Mouse (Mus musculus): Measurements from ENCODE around the gene Tardbp. TPM values are rescaled to one million over a fixed set of nuclear protein-coding genes. Genes with fewer than 3 reads are reported as not detected.
A peak's percentile ranks its signal among the peaks of the same experiment; 100 is the strongest.

The Tardbp gene
- total RNA-seq, 1 experiment: 259 TPM

- Histone ChIP-seq H3K4me3 (ENCODE audit: insufficient read depth in 1 of 2, low read depth in 1 of 2, low read length in 2 of 2, poor library complexity in 1 of 2, severe bottlenecking in 1 of 2) (peak overlapping the region; percentile 9 to 11; a peak in 3 of 4 replicates), H3K36me3 (ENCODE audit: control insufficient read depth, insufficient read depth, low read length, poor library complexity, severe bottlenecking) (no peaks in the 10 kb centered on the region), H3K4me1 (ENCODE audit: control insufficient read depth in 2 of 2, insufficient read depth in 2 of 2, low read length in 2 of 2, poor library complexity in 1 of 2) (peaks cover 0 to 4% of the 10 kb centered on the region in 2 experiments; a peak in 1 of 4 replicates), H3K9ac (ENCODE audit: insufficient read depth, low read depth, low read length, poor library complexity, severe bottlenecking) (0 out of 2 replicates have a peak overlapping the region, but pooled peaks have one; percentile 6), H3K27ac (ENCODE audit: insufficient read depth, low read depth, low read length, poor library complexity, severe bottlenecking) (peak overlapping the region; percentile 5; the same call in 1 of the 2 replicates), H3K9me3 (ENCODE audit: control insufficient read depth, insufficient read depth, low read depth, low read length) (no peaks in the 10 kb centered on the region)
- TF ChIP-seq HCFC1 (IDR thresholded peaks at IDR 0.05; ENCODE audit: borderline replicate concordance, insufficient read depth, low read length): no peak
- TF ChIP-seq ZNF384 (IDR thresholded peaks at IDR 0.05; ENCODE audit: low read depth, low read length): no peak
- TF ChIP-seq CHD2 (IDR thresholded peaks at IDR 0.05; ENCODE audit: low read depth, low read length): no peak
- no peak for TF ChIP-seq ZC3H11A (IDR thresholded peaks at IDR 0.05; ENCODE audit: borderline replicate concordance, low read depth, low read length)
- in situ Hi-C loops (cut with MboI; ENCODE audit: low sequenced_read_pairs in 2 of 2, unreplicated experiment in 2 of 2): no loop called here
- DNase-seq (ENCODE audit: low read depth, low spot score): no peak
Observed at GRCm38 (mm10) chr4:148638302-148638701, 11.5 kb upstream of the Tardbp start.

GRCm38 (mm10) chr4:148635309-148635708 lies 8.5 kb upstream of the Tardbp start:
- no peak overlapping the region for H3K4me3 ChIP-seq (ENCODE audit: insufficient read depth in 1 of 2, low read depth in 1 of 2, low read length in 2 of 2, poor library complexity in 1 of 2, severe bottlenecking in 1 of 2)
- no peaks in the 10 kb centered on the region for H3K9me3 ChIP-seq (ENCODE audit: control insufficient read depth, insufficient read depth, low read depth, low read length)
- no peak for DNase-seq (ENCODE audit: low read depth, low spot score)
- TF ChIP-seq ZC3H11A (IDR thresholded peaks at IDR 0.05; ENCODE audit: borderline replicate concordance, low read depth, low read length) (no peak), ZNF384 (IDR thresholded peaks at IDR 0.05; ENCODE audit: low read depth, low read length) (no peak), HCFC1 (IDR thresholded peaks at IDR 0.05; ENCODE audit: borderline replicate concordance, insufficient read depth, low read length) (no peak), MAFK (IDR thresholded peaks at IDR 0.05; ENCODE audit: insufficient read depth, low read depth, low read length) (no peak), CHD2 (IDR thresholded peaks at IDR 0.05; ENCODE audit: low read depth, low read length) (no peak)
- peaks cover 0 to 5% of the 10 kb centered on the region in 2 experiments; a peak in 1 of 4 replicates for H3K4me1 ChIP-seq (ENCODE audit: control insufficient read depth in 2 of 2, insufficient read depth in 2 of 2, low read length in 2 of 2, poor library complexity in 1 of 2)
- H3K27ac ChIP-seq (ENCODE audit: insufficient read depth, low read depth, low read length, poor library complexity, severe bottlenecking): no peak overlapping the region
- H3K9ac ChIP-seq (ENCODE audit: insufficient read depth, low read depth, low read length, poor library complexity, severe bottlenecking): no peak overlapping the region
- in situ Hi-C loops (cut with MboI; ENCODE audit: low sequenced_read_pairs in 2 of 2, unreplicated experiment in 2 of 2): no loop called here
- no peaks in the 10 kb centered on the region for H3K36me3 ChIP-seq (ENCODE audit: control insufficient read depth, insufficient read depth, low read length, poor library complexity, severe bottlenecking)

- peak overlapping the region; percentile 88; the same call in 1 of the 2 replicates for H3K27ac ChIP-seq (ENCODE audit: insufficient read depth, low read depth, low read length, poor library complexity, severe bottlenecking)
- no peak for DNase-seq (ENCODE audit: low read depth, low spot score)
- peaks cover 0 to 5% of the 10 kb centered on the region in 2 experiments; a peak in 1 of 4 replicates for H3K4me1 ChIP-seq (ENCODE audit: control insufficient read depth in 2 of 2, insufficient read depth in 2 of 2, low read length in 2 of 2, poor library complexity in 1 of 2)
- no peaks in the 10 kb centered on the region for H3K9me3 ChIP-seq (ENCODE audit: control insufficient read depth, insufficient read depth, low read depth, low read length)
- H3K9ac ChIP-seq (ENCODE audit: insufficient read depth, low read depth, low read length, poor library complexity, severe bottlenecking): no peak overlapping the region
- no peak overlapping the region for H3K4me3 ChIP-seq (ENCODE audit: insufficient read depth in 1 of 2, low read depth in 1 of 2, low read length in 2 of 2, poor library complexity in 1 of 2, severe bottlenecking in 1 of 2)
- in situ Hi-C loops (cut with MboI; ENCODE audit: low sequenced_read_pairs in 2 of 2, unreplicated experiment in 2 of 2): no loop called here
- no peak for TF ChIP-seq HCFC1 (IDR thresholded peaks at IDR 0.05; ENCODE audit: borderline replicate concordance, insufficient read depth, low read length)
- no peak for TF ChIP-seq ZNF384 (IDR thresholded peaks at IDR 0.05; ENCODE audit: low read depth, low read length)
- TF ChIP-seq CHD2 (IDR thresholded peaks at IDR 0.05; ENCODE audit: low read depth, low read length): no peak
- TF ChIP-seq MAFK (IDR thresholded peaks at IDR 0.05; ENCODE audit: insufficient read depth, low read depth, low read length): no peak
- no peak for TF ChIP-seq ZC3H11A (IDR thresholded peaks at IDR 0.05; ENCODE audit: borderline replicate concordance, low read depth, low read length)
- no peaks in the 10 kb centered on the region for H3K36me3 ChIP-seq (ENCODE audit: control insufficient read depth, insufficient read depth, low read length, poor library complexity, severe bottlenecking)
Observed at GRCm38 (mm10) chr4:148633395-148634061, 6.7 kb upstream of the Tardbp start.

GRCm38 (mm10) chr4:148632013-148632692 lies 5.3 kb upstream of the Tardbp start:
- Histone ChIP-seq H3K4me3 (ENCODE audit: insufficient read depth in 1 of 2, low read depth in 1 of 2, low read length in 2 of 2, poor library complexity in 1 of 2, severe bottlenecking in 1 of 2) (no peak overlapping the region), H3K36me3 (ENCODE audit: control insufficient read depth, insufficient read depth, low read length, poor library complexity, severe bottlenecking) (no peaks in the 10 kb centered on the region), H3K9ac (ENCODE audit: insufficient read depth, low read depth, low read length, poor library complexity, severe bottlenecking) (no peak overlapping the region), H3K27ac (ENCODE audit: insufficient read depth, low read depth, low read length, poor library complexity, severe bottlenecking) (peak overlapping the region; percentile 88; the same call in 1 of the 2 replicates), H3K4me1 (ENCODE audit: control insufficient read depth in 2 of 2, insufficient read depth in 2 of 2, low read length in 2 of 2, poor library complexity in 1 of 2) (peaks cover 0 to 8% of the 10 kb centered on the region in 2 experiments; a peak in 1 of 4 replicates), H3K9me3 (ENCODE audit: control insufficient read depth, insufficient read depth, low read depth, low read length) (no peaks in the 10 kb centered on the region)
- no peak for TF ChIP-seq CHD2 (IDR thresholded peaks at IDR 0.05; ENCODE audit: low read depth, low read length)
- TF ChIP-seq ZNF384 (IDR thresholded peaks at IDR 0.05; ENCODE audit: low read depth, low read length): no peak
- no peak for TF ChIP-seq MAFK (IDR thresholded peaks at IDR 0.05; ENCODE audit: insufficient read depth, low read depth, low read length)
- TF ChIP-seq HCFC1 (IDR thresholded peaks at IDR 0.05; ENCODE audit: borderline replicate concordance, insufficient read depth, low read length): no peak
- no peak for TF ChIP-seq ZC3H11A (IDR thresholded peaks at IDR 0.05; ENCODE audit: borderline replicate concordance, low read depth, low read length)
- DNase-seq (ENCODE audit: low read depth, low spot score): no peak
- in situ Hi-C loops (cut with MboI; ENCODE audit: low sequenced_read_pairs in 2 of 2, unreplicated experiment in 2 of 2): no loop called here

Measured in ES-E14 (cell line).